Mouse (Mus musculus): ENCODE data around the gene Sox4.

The Sox4 gene

DNA sequence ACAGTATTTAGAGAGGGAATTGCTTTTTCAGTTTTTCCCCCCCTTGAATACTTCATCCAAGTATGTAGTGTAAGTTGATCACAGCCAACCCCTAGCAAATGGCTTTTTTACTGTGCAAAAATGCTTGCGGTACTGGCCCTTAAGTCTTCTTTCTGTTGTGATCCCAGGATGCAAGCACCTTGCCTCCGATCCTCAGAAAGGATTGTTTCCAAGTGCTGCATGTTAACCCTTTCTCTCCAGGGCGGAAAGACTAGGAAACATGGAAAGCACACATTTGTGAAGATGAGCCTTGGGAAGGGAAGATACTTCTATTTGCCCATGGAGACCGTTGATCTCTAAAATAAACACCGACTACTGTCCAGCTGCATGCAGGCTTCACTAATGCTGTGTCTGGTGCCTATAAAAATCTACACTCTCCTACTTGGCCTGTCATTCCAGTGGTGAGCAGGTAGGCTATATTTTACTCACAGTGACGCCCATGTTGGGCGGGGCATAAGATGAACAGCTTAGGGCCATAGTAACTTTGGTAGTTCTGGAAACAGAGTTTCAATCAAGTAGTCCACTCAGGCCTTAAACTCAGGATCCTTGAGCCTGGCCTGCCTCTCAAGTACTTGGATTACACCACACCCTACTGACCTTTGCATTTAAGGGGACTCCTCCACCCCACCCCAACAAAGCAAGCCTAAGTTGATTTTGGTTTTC lies 5.6 kb downstream of the Sox4 start:
- DNase-seq (ENCODE audit: extremely low read depth, insufficient read length, low spot score), result no peak

- DNase-seq (ENCODE audit: extremely low read depth, insufficient read length, low spot score), result no peak
These were observed 6.9 kb downstream of the Sox4 start for GRCm38 (mm10) chr13:28946565-28947135.

GRCm38 (mm10) chr13:28945681-28946080 lies 7.8 kb downstream of the Sox4 start:
- no peak for DNase-seq (ENCODE audit: extremely low read depth, insufficient read length, low spot score)

DNA sequence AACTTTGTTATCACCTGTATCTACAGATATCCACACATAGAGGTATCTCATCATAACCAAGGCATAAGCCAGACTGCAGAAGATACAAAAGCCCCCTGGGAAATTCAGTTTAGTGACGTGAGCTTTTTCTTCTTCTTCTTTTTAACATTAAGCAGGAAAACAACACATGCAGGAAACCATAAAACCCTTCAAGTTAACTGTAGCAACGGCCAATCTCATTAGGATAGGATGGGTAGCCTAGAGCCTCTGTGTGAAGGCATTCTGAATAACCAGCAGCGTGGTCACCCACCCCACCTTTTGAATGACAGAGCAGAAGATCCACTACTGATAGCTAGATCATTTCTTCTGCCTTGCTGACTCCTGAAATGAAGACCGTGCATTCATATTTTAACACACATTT lies 10.6 kb downstream of the Sox4 start:
- DNase-seq (ENCODE audit: extremely low read depth, insufficient read length, low spot score), result no peak

DNA sequence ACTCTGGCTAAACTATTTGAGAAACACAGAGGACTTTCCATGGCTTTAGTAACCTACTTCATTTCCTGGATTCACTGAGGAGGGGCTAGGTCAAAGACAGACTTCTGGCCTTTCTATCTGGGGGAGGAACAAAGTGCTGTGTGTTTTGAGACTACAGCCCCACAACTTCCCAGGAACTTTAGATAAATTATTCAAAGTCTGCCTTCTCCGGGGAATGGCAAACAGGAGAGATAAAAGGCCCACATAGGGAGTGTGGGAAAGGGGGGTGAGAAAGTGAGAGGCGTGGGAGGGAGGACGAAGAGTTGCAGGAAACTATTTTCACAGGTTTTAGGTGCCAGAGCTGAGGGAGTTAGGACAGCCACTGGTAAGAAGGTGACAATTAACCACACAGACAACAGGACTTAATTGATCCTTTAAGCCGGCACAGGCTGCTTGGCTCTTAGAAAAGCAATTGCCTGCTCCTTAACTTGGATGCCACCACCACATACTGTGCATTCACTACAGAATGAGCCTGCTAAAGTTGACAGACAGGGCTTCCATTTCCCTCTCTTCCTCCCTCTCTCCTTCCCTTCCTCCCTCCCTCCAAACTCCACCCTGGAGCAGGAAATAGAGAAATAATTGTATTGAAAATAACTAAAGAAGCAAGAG lies 11.4 kb downstream of the Sox4 start:
- DNase-seq (ENCODE audit: extremely low read depth, insufficient read length, low spot score), result no peak

GRCm38 (mm10) chr13:28933375-28933774 lies 20.1 kb downstream of the Sox4 start:
- no peak for DNase-seq (ENCODE audit: extremely low read depth, insufficient read length, low spot score)

DNA sequence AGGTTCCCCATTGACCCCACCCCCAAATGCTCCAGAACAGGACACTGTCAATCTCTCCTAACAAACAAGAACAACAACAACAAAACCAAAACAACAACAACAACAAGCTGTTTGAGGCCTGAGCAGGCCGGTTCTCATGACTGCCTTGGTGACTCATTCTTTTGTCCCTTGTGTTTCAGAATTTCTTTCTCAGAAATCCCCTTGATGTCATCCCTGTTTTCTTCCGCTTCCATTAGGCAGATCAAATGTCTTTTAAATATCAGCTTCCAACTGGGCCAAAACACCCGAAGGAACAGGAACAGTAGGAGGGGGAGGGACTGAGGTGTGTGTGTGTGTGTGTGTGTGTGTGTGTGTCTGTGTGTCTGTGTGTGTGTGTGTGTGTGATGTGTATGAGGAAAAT lies 21.7 kb downstream of the Sox4 start:
- DNase-seq (ENCODE audit: extremely low read depth, insufficient read length, low spot score), result no peak

DNA sequence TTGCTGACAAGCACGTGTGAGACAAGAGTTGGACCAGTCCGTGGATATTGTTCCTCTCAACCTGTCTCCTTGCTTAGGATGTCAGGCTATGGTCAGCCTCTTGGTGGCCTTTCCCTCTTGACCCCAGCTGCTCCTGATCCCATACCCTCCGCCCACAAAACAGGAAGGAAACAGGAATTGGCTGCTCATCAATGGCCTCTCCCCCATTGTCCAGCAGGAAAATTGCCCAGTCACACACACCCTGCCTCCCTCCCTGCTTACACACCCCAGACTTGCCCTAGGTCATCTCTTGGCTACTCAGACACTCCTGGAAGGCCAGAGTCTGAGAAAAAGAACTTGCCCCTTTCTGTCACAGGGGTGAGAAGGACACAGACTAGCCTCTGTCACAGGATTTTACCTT lies 22.2 kb downstream of the Sox4 start:
- DNase-seq (ENCODE audit: extremely low read depth, insufficient read length, low spot score), result no peak

DNA sequence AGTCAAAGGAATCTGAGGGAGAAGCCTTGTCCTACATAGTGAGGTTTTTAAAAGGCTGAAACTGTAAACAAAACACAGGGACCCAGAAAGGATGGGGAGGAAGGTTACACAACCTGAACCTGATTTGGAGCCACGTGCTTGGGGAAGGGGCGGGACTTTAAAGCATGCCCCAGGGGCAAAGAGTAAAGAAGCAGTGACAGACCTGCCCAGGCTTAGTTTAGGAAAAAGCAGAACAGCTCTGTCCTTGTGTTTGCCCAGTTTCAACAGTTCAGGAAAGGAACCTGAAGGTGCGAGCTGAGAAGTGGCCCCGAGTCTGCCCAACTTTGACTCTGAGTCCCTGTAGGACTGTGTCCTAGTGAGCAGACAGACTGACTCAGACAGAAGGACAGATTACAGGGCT lies 23.1 kb downstream of the Sox4 start:
- no peak for DNase-seq (ENCODE audit: extremely low read depth, insufficient read length, low spot score)

- DNase-seq (ENCODE audit: extremely low read depth, insufficient read length, low spot score), result no peak
These were observed 23.6 kb downstream of the Sox4 start for GRCm38 (mm10) chr13:28929936-28930335.

GRCm38 (mm10) chr13:28923136-28923535 lies 30.4 kb downstream of the Sox4 start:
- DNase-seq (ENCODE audit: extremely low read depth, insufficient read length, low spot score), result no peak

DNA sequence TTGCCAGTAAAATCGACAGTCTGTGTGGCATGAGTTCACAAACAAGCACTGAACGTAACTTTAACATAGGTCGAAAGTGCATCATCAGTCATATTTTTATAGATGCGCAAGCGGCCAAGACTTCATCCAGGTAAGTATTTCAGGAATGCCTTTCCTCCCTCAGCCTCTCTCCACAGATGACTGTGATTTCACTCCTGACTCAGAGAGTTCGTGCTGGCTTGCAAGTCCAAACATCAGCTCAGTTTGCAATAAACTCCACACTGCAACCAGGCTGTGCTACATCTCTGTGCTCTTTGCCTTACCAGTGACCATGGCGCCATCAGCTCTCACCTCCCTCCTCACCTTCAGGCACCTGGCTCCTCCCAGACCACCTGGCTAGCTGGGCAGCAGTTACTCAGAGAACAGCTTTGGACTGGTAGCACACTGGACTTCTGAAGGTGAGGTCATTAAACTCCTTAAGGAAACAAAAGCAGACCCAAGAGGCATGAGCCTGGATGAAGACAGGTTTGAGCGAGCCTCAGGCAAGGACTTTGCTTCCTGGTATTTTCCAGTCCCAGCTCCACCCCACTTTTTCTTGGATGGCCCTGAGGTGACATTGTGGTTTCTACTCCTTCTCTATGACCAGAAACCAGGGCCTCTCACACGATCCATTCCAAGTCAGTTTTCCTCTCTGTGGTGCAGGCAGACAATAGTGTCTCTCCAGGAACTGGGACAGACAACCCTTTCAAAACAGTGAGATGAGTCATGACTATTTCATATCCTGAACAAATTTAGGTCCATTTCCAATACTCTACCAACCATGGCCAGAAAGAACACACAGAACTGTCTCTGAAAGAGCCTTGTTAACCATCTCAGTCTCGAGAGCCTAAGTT lies 35.9 kb downstream of the Sox4 start:
- DNase-seq (ENCODE audit: extremely low read depth, insufficient read length, low spot score), result peak; percentile 17

DNA sequence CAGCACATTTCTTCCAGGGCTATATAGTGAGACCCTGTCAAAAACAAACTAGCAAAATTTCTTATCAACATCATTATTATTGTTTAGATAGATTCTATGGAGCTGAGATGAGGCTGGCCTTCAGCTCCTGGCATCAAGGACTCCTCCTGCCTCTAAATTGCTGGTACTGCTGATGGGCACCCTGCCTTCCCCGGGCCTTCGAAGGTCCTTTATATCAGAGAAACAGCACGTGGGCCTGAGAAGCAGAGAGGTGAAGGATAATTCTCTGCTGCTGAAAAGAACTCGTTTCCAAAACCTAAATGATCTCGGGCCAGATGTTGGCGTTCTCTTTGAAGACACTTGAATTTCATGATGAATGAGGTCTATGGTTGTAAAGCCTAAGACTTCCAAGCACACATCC lies 39.9 kb downstream of the Sox4 start:
- no peak for DNase-seq (ENCODE audit: extremely low read depth, insufficient read length, low spot score)

DNA sequence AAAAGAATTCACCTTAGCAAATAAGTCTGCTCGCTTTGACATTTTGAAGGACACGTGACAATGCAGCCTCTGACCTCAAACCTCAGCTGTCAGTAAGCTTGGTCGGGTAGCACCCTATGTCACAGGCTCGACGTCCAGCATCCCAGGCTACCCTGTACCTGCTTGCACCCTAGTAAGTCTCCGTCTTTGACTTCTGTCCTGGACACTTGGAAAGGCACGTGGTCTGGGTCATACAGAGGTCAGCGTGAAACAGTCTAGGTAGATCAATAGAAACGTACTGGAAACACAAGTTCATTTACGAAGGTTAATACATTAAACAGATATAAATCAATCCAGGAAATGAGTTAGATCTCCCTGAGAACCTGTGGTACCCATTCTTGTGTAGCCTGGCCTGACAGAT lies 46.5 kb downstream of the Sox4 start:
- no peak for DNase-seq (ENCODE audit: extremely low read depth, insufficient read length, low spot score)

Data from 3134 (cell line).